Mouse (Mus musculus) midbrain, embryonic 16.5 days (tissue): ENCODE data around the gene Chd9. TPM values are rescaled to one million over a fixed set of nuclear protein-coding genes. Genes with fewer than 3 reads are reported as not detected.

ENCODE experiments used
- ATAC-seq: fragments of 200-750 bp; cut with Nextera tagmentation; 2 replicates; pipeline ENCODE4 v1.8.0; 2017; ENCODE audit warnings: moderate TSS enrichment
- H3K27ac ChIP-seq: fragments of 300-500 bp; sonication (generic); 2 replicates; pipeline ENCODE4 v1.5.1; 2014; ENCODE audit warnings: mild to moderate bottlenecking, low read length, mixed read lengths
- H3K27me3 ChIP-seq: fragments of 300-500 bp; sonication (generic); 2 replicates; pipeline ENCODE4 v1.6.1; 2014; ENCODE audit warnings: low read depth, low read length, mixed read lengths; ENCODE audit not compliant: control insufficient read depth, insufficient read depth
- H3K36me3 ChIP-seq: fragments of 300-500 bp; sonication (generic); 2 replicates; pipeline ENCODE4 v1.6.1; 2014; ENCODE audit warnings: mild to moderate bottlenecking, low read length, moderate library complexity, mixed read lengths; ENCODE audit not compliant: control insufficient read depth, insufficient read depth
- H3K4me1 ChIP-seq: fragments of 300-500 bp; sonication (generic); 2 replicates; pipeline ENCODE4 v1.6.1; 2014; ENCODE audit warnings: mild to moderate bottlenecking, low read length, mixed read lengths; ENCODE audit not compliant: control insufficient read depth, insufficient read depth
- H3K4me2 ChIP-seq: fragments of 300-500 bp; sonication (generic); 2 replicates; pipeline ENCODE4 v1.6.1; 2014; ENCODE audit warnings: mild to moderate bottlenecking, low read length, mixed read lengths
- H3K4me3 ChIP-seq: fragments of 300-500 bp; sonication (generic); 2 replicates; pipeline ENCODE4 v1.5.1; 2014; ENCODE audit warnings: low read depth, mild to moderate bottlenecking, low read length, moderate library complexity, mixed read lengths
- H3K9ac ChIP-seq: fragments of 300-500 bp; sonication (generic); 2 replicates; pipeline ENCODE4 v1.6.1; 2014; ENCODE audit warnings: low read depth, low read length, mixed read lengths
- H3K9me3 ChIP-seq: fragments of 300-500 bp; sonication (generic); replicated peaks from 2 replicates; pipeline ENCODE4 v1.6.1; 2014; ENCODE audit warnings: mild to moderate bottlenecking, low read length, mixed read lengths; ENCODE audit not compliant: control insufficient read depth, poor library complexity, severe bottlenecking
- WGBS: fragments of 180-500 bp; shearing (Covaris S2); extraction: QIAGEN DNeasy Blood & Tissue Kit; methylation state at CpG from one replicate; pipeline ENCODE4 v1.1.7; 2014; 5-methylcytosine and 5-hydroxymethylcytosine counted together
- polyA plus RNA-seq: library from polyadenylated mRNA; unstranded; fragments of >200 nt; fragmentation: Nextera tagmentation; extraction: Ambion mirVana; gene quantifications from 2 replicates; pipeline ENCODE4 v1.2.1, GENCODE M21; 2015

Chd9 gene
- polyA plus RNA-seq, 1 experiment from 2014 or later: 68.4 TPM

GRCm38 (mm10) chr8:90862038-90862437 is 33.9 kb downstream of the Chd9 start:
- H3K36me3 ChIP-seq: no peaks in the 10 kb centered on the region
- ATAC-seq: peak; percentile 87
- H3K4me2 ChIP-seq: peak overlapping the region; percentile 20
- WGBS: 4% methylated on average over 9 of the region's 9 CpGs
- H3K27ac ChIP-seq: peak overlapping the region; percentile 71
- H3K4me3 ChIP-seq: no peak overlapping the region
- peaks cover 16% of the 10 kb centered on the region for H3K4me1 ChIP-seq
- H3K9me3 ChIP-seq: no peaks in the 10 kb centered on the region
- H3K9ac ChIP-seq: peak overlapping the region; percentile 34; the same call in 1 of the 2 replicates
- no peaks in the 10 kb centered on the region for H3K27me3 ChIP-seq

GRCm38 (mm10) chr8:90867061-90867460 is 38.9 kb downstream of the Chd9 start:
- Histone ChIP-seq H3K9me3 (no peaks in the 10 kb centered on the region), H3K4me1 (peaks cover 26% of the 10 kb centered on the region), H3K27ac (no peak overlapping the region), H3K4me3 (no peak overlapping the region), H3K36me3 (no peaks in the 10 kb centered on the region), H3K4me2 (no peak overlapping the region), H3K9ac (no peak overlapping the region), H3K27me3 (no peaks in the 10 kb centered on the region)
- 97% methylated on average over 2 of the region's 2 CpGs for WGBS
- no peak for ATAC-seq

DNA sequence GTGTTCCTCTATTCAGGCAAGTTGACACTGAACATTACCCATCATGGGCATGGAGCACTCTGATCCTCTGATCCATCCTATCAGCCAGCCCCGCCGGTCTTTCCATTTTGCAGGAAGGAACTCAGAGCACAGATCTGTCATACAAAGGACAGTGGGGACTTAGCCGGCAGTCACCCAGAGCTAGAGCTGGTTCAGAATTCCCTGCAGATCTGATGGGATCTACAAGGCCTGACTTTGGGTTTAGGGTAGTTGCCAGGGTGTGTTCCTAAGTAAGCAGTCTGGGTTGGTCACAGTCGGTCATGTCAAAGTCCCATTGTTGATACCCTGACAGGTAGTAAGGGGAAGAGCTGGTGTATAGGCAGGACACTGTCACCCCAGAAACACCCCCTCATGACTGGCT is 39.8 kb downstream of the Chd9 start:
- Histone ChIP-seq H3K9ac (no peak overlapping the region), H3K4me3 (no peak overlapping the region), H3K27me3 (no peaks in the 10 kb centered on the region), H3K27ac (no peak overlapping the region), H3K36me3 (no peaks in the 10 kb centered on the region), H3K4me2 (no peak overlapping the region), H3K4me1 (peaks cover 19% of the 10 kb centered on the region), H3K9me3 (no peaks in the 10 kb centered on the region)
- 72% methylated on average over 4 of the region's 4 CpGs for WGBS
- no peak for ATAC-seq

GRCm38 (mm10) chr8:90868334-90868733 is 40.2 kb downstream of the Chd9 start:
- Histone ChIP-seq H3K27ac (no peak overlapping the region), H3K27me3 (no peaks in the 10 kb centered on the region), H3K4me2 (no peak overlapping the region), H3K4me1 (peaks cover 19% of the 10 kb centered on the region), H3K36me3 (no peaks in the 10 kb centered on the region), H3K9ac (no peak overlapping the region), H3K4me3 (no peak overlapping the region), H3K9me3 (no peaks in the 10 kb centered on the region)
- no peak for ATAC-seq
- 80% methylated on average over 4 of the region's 4 CpGs for WGBS

GRCm38 (mm10) chr8:90869071-90869919 is 41.1 kb downstream of the Chd9 start:
- H3K9ac ChIP-seq: no peak overlapping the region; the same call in 1 of the 2 replicates
- H3K4me2 ChIP-seq: peak overlapping the region; percentile 45

GRCm38 (mm10) chr8:90869920-90870777 is 42.0 kb downstream of the Chd9 start:
- peak; percentile 82 for ATAC-seq
- no peaks in the 10 kb centered on the region for H3K9me3 ChIP-seq
- peaks cover 19% of the 10 kb centered on the region for H3K4me1 ChIP-seq
- H3K27me3 ChIP-seq: no peaks in the 10 kb centered on the region
- H3K4me3 ChIP-seq: no peak overlapping the region; the same call in 1 of the 2 replicates
- H3K36me3 ChIP-seq: no peaks in the 10 kb centered on the region
- 4% methylated on average over 22 of the region's 22 CpGs for WGBS
- H3K4me2 ChIP-seq: peak overlapping the region; percentile 45
- peak overlapping the region; percentile 84 for H3K27ac ChIP-seq
- no peak overlapping the region; the same call in 1 of the 2 replicates for H3K9ac ChIP-seq

More at GRCm38 (mm10) chr8:90869071-90869919, 41.1 kb downstream of the Chd9 start:
- Histone ChIP-seq H3K4me1 (peaks cover 19% of the 10 kb centered on the region), H3K36me3 (no peaks in the 10 kb centered on the region), H3K27ac (peak overlapping the region; percentile 84), H3K4me3 (no peak overlapping the region), H3K9me3 (no peaks in the 10 kb centered on the region), H3K27me3 (no peaks in the 10 kb centered on the region)
- peak; percentile 59 for ATAC-seq
- WGBS: 41% methylated on average over 18 of the region's 18 CpGs

DNA sequence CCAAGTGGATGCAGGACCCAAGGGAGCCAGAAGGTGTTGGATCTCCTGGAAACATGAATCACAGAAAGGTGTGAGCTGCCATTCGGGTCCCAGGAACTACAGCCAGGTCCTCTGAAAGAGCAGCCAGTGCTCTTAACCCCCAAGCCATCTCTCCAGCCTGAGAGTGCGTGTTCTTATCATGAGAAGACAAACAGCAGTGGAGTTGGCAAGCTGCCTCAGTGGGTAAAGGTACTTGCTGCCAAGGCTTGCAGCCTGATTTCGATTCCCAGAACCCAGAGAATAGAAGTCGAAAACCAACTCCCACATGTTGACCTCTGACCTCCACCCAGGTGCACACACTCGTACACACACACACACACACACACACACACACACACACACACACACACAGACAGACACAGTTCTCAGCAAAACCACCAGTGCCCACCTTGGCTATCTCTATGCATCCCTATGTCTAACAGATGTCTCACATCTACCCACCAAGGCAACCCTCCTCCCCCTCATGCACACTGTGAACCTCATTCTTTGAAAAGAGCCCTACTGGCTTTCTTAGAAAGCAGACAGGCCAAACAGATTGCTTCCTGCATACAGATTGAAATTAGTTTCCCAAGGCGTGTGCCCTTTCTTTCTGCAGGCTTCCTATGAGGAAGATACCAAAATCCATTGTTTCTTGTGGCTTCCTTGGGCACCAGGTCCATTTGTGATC is 43.4 kb downstream of the Chd9 start:
- 55% methylated on average over 6 of the region's 6 CpGs for WGBS
- 0 out of 2 replicates have a peak overlapping the region, but pooled peaks have one; percentile 18 for H3K27ac ChIP-seq
- no peaks in the 10 kb centered on the region for H3K27me3 ChIP-seq
- H3K4me1 ChIP-seq: peaks cover 27% of the 10 kb centered on the region
- no peak for ATAC-seq
- H3K9ac ChIP-seq: no peak overlapping the region
- no peaks in the 10 kb centered on the region for H3K36me3 ChIP-seq
- H3K4me3 ChIP-seq: no peak overlapping the region
- H3K9me3 ChIP-seq: no peaks in the 10 kb centered on the region
- no peak overlapping the region for H3K4me2 ChIP-seq

- Histone ChIP-seq H3K4me3 (no peak overlapping the region), H3K9me3 (no peaks in the 10 kb centered on the region), H3K27me3 (no peaks in the 10 kb centered on the region), H3K4me1 (peaks cover 41% of the 10 kb centered on the region), H3K36me3 (no peaks in the 10 kb centered on the region), H3K9ac (no peak overlapping the region), H3K4me2 (no peak overlapping the region), H3K27ac (no peak overlapping the region)
- WGBS: 90% methylated on average over 4 of the region's 4 CpGs
- no peak for ATAC-seq
Observed at GRCm38 (mm10) chr8:90873051-90873450, 44.9 kb downstream of the Chd9 start.
